Mouse (Mus musculus) hindbrain, embryonic 16.5 days (tissue): Measurements from ENCODE around the gene Rpia. TPM values are rescaled to one million over a fixed set of nuclear protein-coding genes. Genes with fewer than 3 reads are reported as not detected.

Source experiments
- ATAC-seq: fragments of 200-750 bp; cut with Nextera tagmentation; 2 replicates; pipeline ENCODE4 v1.8.0; 2017; ENCODE audit warnings: moderate TSS enrichment, moderate library complexity
- H3K27ac ChIP-seq: fragments of 300-500 bp; sonication (generic); 2 replicates; pipeline ENCODE4 v1.5.1; 2014; ENCODE audit warnings: low read depth, mild to moderate bottlenecking, control low read depth, low read length, moderate library complexity
- H3K27me3 ChIP-seq: fragments of 300-500 bp; sonication (generic); replicated peaks from 2 replicates; pipeline ENCODE4 v1.6.1; 2014; ENCODE audit warnings: low read length; ENCODE audit not compliant: control insufficient read depth, insufficient read depth
- H3K36me3 ChIP-seq: fragments of 300-500 bp; sonication (generic); 2 replicates; pipeline ENCODE4 v1.6.1; 2014; ENCODE audit warnings: mild to moderate bottlenecking, low read length, moderate library complexity, mixed read lengths; ENCODE audit not compliant: control insufficient read depth, insufficient read depth
- H3K4me1 ChIP-seq: fragments of 300-500 bp; sonication (generic); 2 replicates; pipeline ENCODE4 v1.6.1; 2014; ENCODE audit warnings: low read depth, low read length; ENCODE audit not compliant: control insufficient read depth, insufficient read depth
- H3K4me2 ChIP-seq: fragments of 300-500 bp; sonication (generic); 2 replicates; pipeline ENCODE4 v1.6.1; 2014; ENCODE audit warnings: mild to moderate bottlenecking, low read length, control low read depth, moderate library complexity
- H3K4me3 ChIP-seq: fragments of 300-500 bp; sonication (generic); 2 replicates; pipeline ENCODE4 v1.5.1; 2014; ENCODE audit warnings: mild to moderate bottlenecking, low read length, control low read depth, moderate library complexity
- H3K9ac ChIP-seq: fragments of 300-500 bp; sonication (generic); 2 replicates; pipeline ENCODE4 v1.6.1; 2014; ENCODE audit warnings: low read depth, mild to moderate bottlenecking, control low read depth, low read length, moderate library complexity
- H3K9me3 ChIP-seq: fragments of 300-500 bp; sonication (generic); 2 replicates; pipeline ENCODE4 v1.6.1; 2014; ENCODE audit warnings: mild to moderate bottlenecking, low read length, moderate library complexity; ENCODE audit not compliant: control insufficient read depth
- WGBS: fragments of 180-500 bp; shearing (Covaris S2); extraction: QIAGEN DNeasy Blood & Tissue Kit; methylation state at CpG from one replicate; pipeline ENCODE4 v1.1.7; 2014; 5-methylcytosine and 5-hydroxymethylcytosine counted together
- polyA plus RNA-seq: library from polyadenylated mRNA; unstranded; fragments of >200 nt; fragmentation: Nextera tagmentation; extraction: Ambion mirVana; gene quantifications from 2 replicates; pipeline ENCODE4 v1.2.1, GENCODE M21; 2015

Gene Rpia
- polyA plus RNA-seq, 1 experiment from 2014 or later, result 2.1 TPM

- peak overlapping the region; percentile 71 for H3K4me2 ChIP-seq
- H3K9me3 ChIP-seq, result no peaks in the 10 kb centered on the region
- H3K4me1 ChIP-seq, result peaks cover 18% of the 10 kb centered on the region
- ATAC-seq, result peak; percentile 22
- no peaks in the 10 kb centered on the region for H3K36me3 ChIP-seq
- H3K9ac ChIP-seq, result peak overlapping the region; percentile 68
- H3K4me3 ChIP-seq, result peak overlapping the region; percentile 88
- WGBS, result 44% methylated on average over 8 of the region's 8 CpGs
- H3K27ac ChIP-seq, result no peak overlapping the region
- H3K27me3 ChIP-seq, result no peaks in the 10 kb centered on the region
Observed at GRCm38 (mm10) chr6:70792644-70793043, 612 bp upstream of the Rpia start.

GRCm38 (mm10) chr6:70790852-70791761, 925 bp downstream of the Rpia start:
- peak; percentile 43; the same call in 1 of the 2 replicates for ATAC-seq
- 6% methylated on average over 18 of the region's 18 CpGs for WGBS
- peak overlapping the region; percentile 93 for H3K4me2 ChIP-seq

GRCm38 (mm10) chr6:70790034-70790650, 1.9 kb downstream of the Rpia start:
- 87% methylated on average over 9 of the region's 9 CpGs for WGBS
- no peak for ATAC-seq
- Histone ChIP-seq H3K36me3 (no peaks in the 10 kb centered on the region), H3K4me1 (peaks cover 22% of the 10 kb centered on the region), H3K4me2 (peak overlapping the region; percentile 93), H3K27me3 (no peaks in the 10 kb centered on the region), H3K9me3 (no peaks in the 10 kb centered on the region), H3K27ac (no peak overlapping the region), H3K4me3 (no peak overlapping the region), H3K9ac (0 out of 2 replicates have a peak overlapping the region, but pooled peaks have one; percentile 22)

More at GRCm38 (mm10) chr6:70790852-70791761, 925 bp downstream of the Rpia start:
- H3K9ac ChIP-seq, result peak overlapping the region; percentile 86
- H3K36me3 ChIP-seq, result no peaks in the 10 kb centered on the region
- H3K27me3 ChIP-seq, result no peaks in the 10 kb centered on the region
- no peaks in the 10 kb centered on the region for H3K9me3 ChIP-seq
- peak overlapping the region; percentile 88 for H3K4me3 ChIP-seq
- H3K4me1 ChIP-seq, result peaks cover 22% of the 10 kb centered on the region
- H3K27ac ChIP-seq, result peak overlapping the region; percentile 75

- H3K9me3 ChIP-seq, result no peaks in the 10 kb centered on the region
- H3K27me3 ChIP-seq, result no peaks in the 10 kb centered on the region
- H3K4me3 ChIP-seq, result no peak overlapping the region
- 95% methylated on average over 3 of the region's 3 CpGs for WGBS
- no peak overlapping the region for H3K27ac ChIP-seq
- H3K9ac ChIP-seq, result no peak overlapping the region
- no peaks in the 10 kb centered on the region for H3K36me3 ChIP-seq
- peaks cover 22% of the 10 kb centered on the region for H3K4me1 ChIP-seq
- H3K4me2 ChIP-seq, result no peak overlapping the region
- no peak for ATAC-seq
Observed at GRCm38 (mm10) chr6:70789134-70789533, 2.9 kb downstream of the Rpia start.

GRCm38 (mm10) chr6:70787524-70787923, 4.5 kb downstream of the Rpia start:
- Histone ChIP-seq H3K27ac (no peak overlapping the region), H3K9me3 (no peaks in the 10 kb centered on the region), H3K4me2 (no peak overlapping the region), H3K36me3 (0 out of 2 replicates have a peak, but pooled peaks cover 3% of the 10 kb centered on the region), H3K4me3 (no peak overlapping the region), H3K9ac (no peak overlapping the region), H3K4me1 (peaks cover 19% of the 10 kb centered on the region), H3K27me3 (no peaks in the 10 kb centered on the region)
- ATAC-seq, result no peak
- 65% methylated on average over 2 of the region's 2 CpGs for WGBS

GRCm38 (mm10) chr6:70785852-70786251, 6.2 kb downstream of the Rpia start:
- no peak overlapping the region for H3K4me3 ChIP-seq
- H3K9me3 ChIP-seq, result no peaks in the 10 kb centered on the region
- peaks cover 10% of the 10 kb centered on the region; the same call in 1 of the 2 replicates for H3K36me3 ChIP-seq
- H3K27me3 ChIP-seq, result no peaks in the 10 kb centered on the region
- no peak overlapping the region for H3K27ac ChIP-seq
- no peak overlapping the region for H3K4me2 ChIP-seq
- no peak overlapping the region for H3K9ac ChIP-seq
- no peak; the same call in 1 of the 2 replicates for ATAC-seq
- 27% methylated on average over 3 of the region's 3 CpGs for WGBS
- peaks cover 15% of the 10 kb centered on the region for H3K4me1 ChIP-seq

- H3K27ac ChIP-seq, result no peak overlapping the region
- no peak overlapping the region for H3K9ac ChIP-seq
- WGBS, result 82% methylated on average over 3 of the region's 3 CpGs
- H3K9me3 ChIP-seq, result no peaks in the 10 kb centered on the region
- H3K4me1 ChIP-seq, result peaks cover 4% of the 10 kb centered on the region
- no peak overlapping the region for H3K4me2 ChIP-seq
- H3K36me3 ChIP-seq, result peaks cover 10% of the 10 kb centered on the region; the same call in 1 of the 2 replicates
- ATAC-seq, result no peak
- H3K27me3 ChIP-seq, result no peaks in the 10 kb centered on the region
- no peak overlapping the region for H3K4me3 ChIP-seq
Observed at GRCm38 (mm10) chr6:70784811-70785210, 7.2 kb downstream of the Rpia start.

- Histone ChIP-seq H3K27ac (no peak overlapping the region), H3K9me3 (no peaks in the 10 kb centered on the region), H3K4me3 (no peak overlapping the region), H3K4me1 (peaks cover 1% of the 10 kb centered on the region; the same call in 1 of the 2 replicates), H3K36me3 (peaks cover 14% of the 10 kb centered on the region), H3K9ac (no peak overlapping the region), H3K4me2 (no peak overlapping the region), H3K27me3 (no peaks in the 10 kb centered on the region)
- ATAC-seq, result no peak
- 90% methylated on average over 2 of the region's 2 CpGs for WGBS
Observed at GRCm38 (mm10) chr6:70781336-70781735, 10.7 kb downstream of the Rpia start.

GRCm38 (mm10) chr6:70774372-70774771, 17.7 kb downstream of the Rpia start:
- peaks cover 29% of the 10 kb centered on the region for H3K36me3 ChIP-seq
- no peaks in the 10 kb centered on the region for H3K27me3 ChIP-seq
- no peak overlapping the region for H3K27ac ChIP-seq

More at GRCm38 (mm10) chr6:70774372-70774771, 17.7 kb downstream of the Rpia start:
- ATAC-seq, result peak; percentile 71
- Histone ChIP-seq H3K4me3 (no peak overlapping the region), H3K4me2 (no peak overlapping the region), H3K9ac (no peak overlapping the region), H3K9me3 (no peaks in the 10 kb centered on the region), H3K4me1 (no peaks in the 10 kb centered on the region)
- WGBS, result 40% methylated on average over 2 of the region's 2 CpGs
